7 mouse cellular contexts compared by ENCODE assay signal in the genomic region with DNA sequence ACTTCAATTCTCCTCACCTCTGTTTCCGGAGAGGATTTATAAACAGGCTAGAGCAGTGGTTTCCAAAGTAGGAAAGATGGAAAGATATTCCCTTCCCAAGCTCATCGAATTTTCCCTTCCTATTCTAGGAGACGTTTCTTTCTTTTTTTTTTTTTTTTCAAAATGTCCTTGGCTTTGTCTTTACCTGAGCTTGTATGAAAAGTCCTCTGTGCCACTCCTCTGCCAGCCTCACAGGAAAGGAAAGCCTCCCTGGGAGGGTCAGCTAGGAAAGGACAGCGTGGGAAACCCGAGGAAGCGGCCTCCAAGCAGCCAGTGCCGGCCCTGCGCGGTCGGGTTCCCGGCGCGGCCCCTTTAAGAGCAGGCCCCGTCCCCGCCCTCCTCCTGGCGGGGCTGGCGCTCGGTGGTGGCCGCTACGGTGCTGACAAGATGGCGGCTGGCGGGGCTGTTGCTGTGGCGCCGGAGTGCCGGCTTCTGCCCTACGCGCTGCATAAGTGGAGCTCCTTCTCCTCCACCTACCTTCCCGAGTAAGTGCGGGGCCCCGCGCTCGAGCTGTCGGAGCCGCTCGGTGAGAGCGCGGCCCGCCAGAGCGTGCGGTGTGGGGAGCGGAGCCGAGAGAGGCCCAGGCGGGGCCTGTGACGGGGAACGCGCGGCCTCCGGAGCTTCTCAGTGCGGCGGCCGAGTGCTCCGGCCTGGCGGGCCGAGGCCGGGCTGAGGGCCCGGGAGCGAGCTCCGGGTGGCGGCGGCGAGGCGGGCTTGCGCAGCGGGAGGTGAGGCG. TPM values are rescaled to one million over a fixed set of nuclear protein-coding genes. Genes with fewer than 3 reads are reported as not detected.
DNase-seq lines count a peak whose midpoint lies in the region; ATAC-seq lines count a peak whose summit lies in the region.

A gene (plus strand): TSS at position 305 of the 775 bp plus-strand sequence.

- peak within 1 kb of the TSS; percentile 79 for H3K27ac ChIP-seq in intestine, embryonic 16.5 days (ENCODE audit: low read length)
- peak within 1 kb of the TSS; percentile 82 for H3K27ac ChIP-seq in midbrain, embryonic 11.5 days (ENCODE audit: low read depth, low read length)

- intact Hi-C loops in left cerebral cortex, postnatal 36 days (cut with DNase I): loop anchor here (2.0 to 10.0 kb wide), 3 partner anchors 49 to 324 kb away; no protein-coding TSS in a partner anchor

- H3K4me1 ChIP-seq in intestine, embryonic 16.5 days (ENCODE audit: control insufficient read depth, insufficient read depth, low read length): peaks cover 16% of the 10 kb centered on the region
- H3K4me1 ChIP-seq in midbrain, embryonic 11.5 days (ENCODE audit: control insufficient read depth, insufficient read depth, low read length): peaks cover 16% of the 10 kb centered on the region

- peak within 1 kb of the TSS; percentile 73 for H3K4me2 ChIP-seq in intestine, embryonic 16.5 days (ENCODE audit: low read depth, low read length)
- peak within 1 kb of the TSS; percentile 56 for H3K4me2 ChIP-seq in midbrain, embryonic 11.5 days

- H3K27me3 ChIP-seq in intestine, embryonic 16.5 days (replicated peaks; ENCODE audit: control insufficient read depth, insufficient read depth, low read length): no peaks in the 10 kb centered on the region
- H3K27me3 ChIP-seq in midbrain, embryonic 11.5 days (ENCODE audit: control insufficient read depth, insufficient read depth, low read length): no peaks in the 10 kb centered on the region

- H3K36me3 ChIP-seq in intestine, embryonic 16.5 days (ENCODE audit: control insufficient read depth, insufficient read depth, low read length): no peaks in the 10 kb centered on the region
- H3K36me3 ChIP-seq in midbrain, embryonic 11.5 days (ENCODE audit: control insufficient read depth, insufficient read depth, low read length): no peaks in the 10 kb centered on the region

- ATAC-seq in intestine, embryonic 16.5 days: peak; percentile 99
- ATAC-seq in midbrain, embryonic 11.5 days (ENCODE audit: low FRiP score): peak; percentile 98

- peak; percentile 95 for DNase-seq in adrenal gland, adult 2 months
- DNase-seq in embryo, embryonic 11.5 days (ENCODE audit: low read depth, low spot score): peak; percentile 74
- peak; percentile 83 to 89 for DNase-seq in gastrocnemius, postnatal 4 days (ENCODE audit: low spot score in 2 of 2)
- peak; percentile 89 to 94 for DNase-seq in left cerebral cortex, postnatal 36 days (ENCODE audit: low spot score in 2 of 2)
- peak; percentile 97 for DNase-seq in midbrain, embryonic 11.5 days (ENCODE audit: low spot score, missing footprints)
- peak; percentile 82 for DNase-seq in skeletal muscle tissue, adult 2 months (ENCODE audit: low read depth, low spot score)

- H3K9ac ChIP-seq in intestine, embryonic 16.5 days (ENCODE audit: low read depth, low read length): peak within 1 kb of the TSS; percentile 97
- peak within 1 kb of the TSS; percentile 99 for H3K9ac ChIP-seq in midbrain, embryonic 11.5 days (ENCODE audit: low read length)

- WGBS in intestine, embryonic 16.5 days: under 1% methylated on average over 60 of the region's 65 CpGs
- WGBS in midbrain, embryonic 11.5 days: 1% methylated on average over 65 of the region's 65 CpGs

- peak within 1 kb of the TSS; percentile 67 for H3K4me3 ChIP-seq in intestine, embryonic 16.5 days (ENCODE audit: low read length)
- peak within 1 kb of the TSS; percentile 99 for H3K4me3 ChIP-seq in midbrain, embryonic 11.5 days (ENCODE audit: low read depth, low read length)

- H3K9me3 ChIP-seq in intestine, embryonic 16.5 days (ENCODE audit: control insufficient read depth, low read length): no peaks in the 10 kb centered on the region
- no peaks in the 10 kb centered on the region for H3K9me3 ChIP-seq in midbrain, embryonic 11.5 days (ENCODE audit: control insufficient read depth, low read length)

RNA-seq across cellular contexts. Expression of the gene that starts here (rescaled TPM):
- 100 to 1,000 TPM; 155 to 192 TPM for total RNA-seq in adrenal gland, adult 2 months (2021)
- polyA plus RNA-seq in adrenal gland, adult 2 months (2012; rRNA removed): 15.6 and 34.5 TPM in 2 replicates
- 100 to 1,000 TPM; 108 to 129 TPM for total RNA-seq in gastrocnemius, postnatal 4 days (2021)
- 168 and 174 TPM in 2 replicates for polyA plus RNA-seq in intestine, embryonic 16.5 days (2015; fragmentation: Nextera tagmentation; extraction: Ambion mirVana)
- 100 to 1,000 TPM; 138 to 151 TPM for total RNA-seq in left cerebral cortex, postnatal 36 days (2021)
- 217 and 249 TPM in 2 replicates for polyA plus RNA-seq in midbrain, embryonic 11.5 days (2014; fragmentation: Nextera tagmentation; extraction: Ambion mirVana)

Comparison
In these comparisons a context has a peak if more than half of its experiments do, and no peak if none do; other contexts are left out.
1. Peak in every context shown above with its lines: DNase-seq, ATAC-seq, H3K4me3 ChIP-seq and H3K27ac ChIP-seq.